Mouse (Mus musculus) hindbrain, embryonic 11.5 days (tissue): Measurements from ENCODE around the gene Arid5b. TPM values are rescaled to one million over a fixed set of nuclear protein-coding genes. Genes with fewer than 3 reads are reported as not detected.

ENCODE experiments used
- ATAC-seq: fragments of 200-750 bp; cut with Nextera tagmentation; 2 replicates; pipeline ENCODE4 v1.8.0; 2017; ENCODE audit warnings: mild to moderate bottlenecking, moderate TSS enrichment, moderate library complexity; ENCODE audit not compliant: low FRiP score
- DNase-seq: peaks from one replicate; pipeline ENCODE4 v3.0.0-alpha.2; 2015; ENCODE audit warnings: low spot score
- H3K27ac ChIP-seq: fragments of 300-500 bp; sonication (generic); 2 replicates; pipeline ENCODE4 v1.5.1; 2014; ENCODE audit warnings: mild to moderate bottlenecking, low read depth, low read length
- H3K27me3 ChIP-seq: fragments of 300-500 bp; sonication (generic); 2 replicates; pipeline ENCODE4 v1.6.1; 2014; ENCODE audit warnings: mild to moderate bottlenecking, low read length, moderate library complexity, mixed read lengths; ENCODE audit not compliant: control insufficient read depth, insufficient read depth
- H3K36me3 ChIP-seq: fragments of 300-500 bp; sonication (generic); 2 replicates; pipeline ENCODE4 v1.6.1; 2014; ENCODE audit warnings: mild to moderate bottlenecking, low read length, moderate library complexity, mixed read lengths; ENCODE audit not compliant: control insufficient read depth, insufficient read depth
- H3K4me1 ChIP-seq: fragments of 300-500 bp; sonication (generic); replicated peaks from 2 replicates; pipeline ENCODE4 v1.6.1; 2014; ENCODE audit warnings: low read length, mixed read lengths; ENCODE audit not compliant: control insufficient read depth, insufficient read depth
- H3K4me2 ChIP-seq: fragments of 300-500 bp; sonication (generic); replicated peaks from 2 replicates; pipeline ENCODE4 v1.6.1; 2014; ENCODE audit warnings: mild to moderate bottlenecking, low read depth, low read length
- H3K4me3 ChIP-seq: fragments of 300-500 bp; sonication (generic); 2 replicates; pipeline ENCODE4 v1.5.1; 2014; ENCODE audit warnings: low read depth, low read length
- H3K9ac ChIP-seq: fragments of 300-500 bp; sonication (generic); 2 replicates; pipeline ENCODE4 v1.6.1; 2014; ENCODE audit warnings: low read depth, low read length
- H3K9me3 ChIP-seq: fragments of 300-500 bp; sonication (generic); 2 replicates; pipeline ENCODE4 v1.6.1; 2016; ENCODE audit warnings: low read length; ENCODE audit not compliant: control insufficient read depth
- WGBS: fragments of 180-500 bp; shearing (Covaris S2); extraction: QIAGEN DNeasy Blood & Tissue Kit; methylation state at CpG from one replicate; pipeline ENCODE4 v1.1.7; 2014; 5-methylcytosine and 5-hydroxymethylcytosine counted together
- polyA plus RNA-seq: library from polyadenylated mRNA; unstranded; fragments of >200 nt; fragmentation: Nextera tagmentation; extraction: Ambion mirVana; gene quantifications from 2 replicates; pipeline ENCODE4 v1.2.1, GENCODE M21; 2014

Gene Arid5b
- polyA plus RNA-seq, 1 experiment from 2014 or later = 23.3 TPM

- no peak overlapping the region for H3K27ac ChIP-seq
- H3K4me3 ChIP-seq = no peak overlapping the region
- 91% methylated on average over 4 of the region's 4 CpGs for WGBS
- H3K4me1 ChIP-seq = no peaks in the 10 kb centered on the region
- H3K9ac ChIP-seq = no peak overlapping the region
- ATAC-seq (no peak), DNase-seq (no peak)
- H3K9me3 ChIP-seq = no peaks in the 10 kb centered on the region
- no peaks in the 10 kb centered on the region for H3K27me3 ChIP-seq
- H3K36me3 ChIP-seq = no peaks in the 10 kb centered on the region
- H3K4me2 ChIP-seq = no peak overlapping the region
These were observed 158.5 kb downstream of the Arid5b start for GRCm38 (mm10) chr10:68120011-68120410.

DNA sequence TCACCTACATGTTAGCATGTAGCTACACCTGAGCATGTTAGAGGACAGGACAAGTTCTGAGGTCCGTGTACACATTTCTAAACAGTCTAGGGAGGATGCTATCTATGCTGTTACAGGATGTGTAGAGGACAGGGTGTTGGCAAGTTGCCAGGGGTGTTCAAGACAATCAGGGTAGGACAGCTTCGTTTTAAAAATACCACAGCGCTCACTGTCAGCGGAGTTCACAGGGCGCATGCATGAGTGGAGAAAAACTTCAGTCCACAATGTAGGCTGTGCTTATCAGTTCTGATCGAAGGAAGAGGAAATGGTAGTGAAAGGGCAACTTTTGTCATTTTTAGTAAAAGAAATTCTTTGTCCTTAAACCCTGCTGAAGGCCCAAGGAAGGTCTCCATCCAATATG, 159.3 kb downstream of the Arid5b start:
- no peak for ATAC-seq
- H3K36me3 ChIP-seq = no peaks in the 10 kb centered on the region
- 88% methylated on average over 6 of the region's 6 CpGs for WGBS

GRCm38 (mm10) chr10:68114955-68115354, 163.6 kb downstream of the Arid5b start:
- Histone ChIP-seq H3K27ac (no peak overlapping the region), H3K9me3 (no peaks in the 10 kb centered on the region), H3K9ac (no peak overlapping the region), H3K36me3 (no peaks in the 10 kb centered on the region), H3K4me1 (no peaks in the 10 kb centered on the region), H3K4me2 (no peak overlapping the region), H3K27me3 (no peaks in the 10 kb centered on the region), H3K4me3 (no peak overlapping the region)
- WGBS = 98% methylated on average over 3 of the region's 3 CpGs
- ATAC-seq (no peak), DNase-seq (no peak)

More for the DNA sequence above, 159.3 kb downstream of the Arid5b start:
- H3K27ac ChIP-seq = no peak overlapping the region
- DNase-seq = no peak
- no peak overlapping the region for H3K4me3 ChIP-seq
- H3K27me3 ChIP-seq = no peaks in the 10 kb centered on the region
- H3K4me1 ChIP-seq = no peaks in the 10 kb centered on the region
- H3K9me3 ChIP-seq = no peaks in the 10 kb centered on the region
- no peak overlapping the region for H3K4me2 ChIP-seq
- H3K9ac ChIP-seq = no peak overlapping the region

GRCm38 (mm10) chr10:68113645-68114044, 164.9 kb downstream of the Arid5b start:
- Histone ChIP-seq H3K36me3 (no peaks in the 10 kb centered on the region), H3K9ac (no peak overlapping the region), H3K4me2 (no peak overlapping the region), H3K27me3 (no peaks in the 10 kb centered on the region), H3K4me1 (no peaks in the 10 kb centered on the region), H3K27ac (no peak overlapping the region), H3K4me3 (no peak overlapping the region), H3K9me3 (no peaks in the 10 kb centered on the region)
- no peak for DNase-seq
- WGBS = 93% methylated on average over 5 of the region's 5 CpGs
- no peak for ATAC-seq

DNA sequence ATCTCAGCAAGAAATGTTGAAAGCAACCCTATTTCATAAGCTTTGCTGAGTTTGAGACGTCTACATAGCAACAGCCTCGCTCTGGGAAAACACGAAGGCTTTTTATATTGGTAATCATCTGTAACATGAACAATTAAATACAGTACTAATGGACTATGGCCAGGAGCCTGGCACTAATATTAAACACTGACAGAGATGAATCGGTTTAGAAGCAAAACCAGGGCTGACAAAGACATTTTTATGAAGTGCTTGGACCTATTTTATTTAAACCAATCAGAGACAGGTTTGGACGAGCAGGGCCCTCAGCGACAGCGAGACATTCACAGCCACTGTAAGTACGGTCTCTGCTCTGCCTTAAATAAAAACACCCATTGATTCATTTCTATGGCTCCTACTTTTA, 165.6 kb downstream of the Arid5b start:
- Histone ChIP-seq H3K27ac (no peak overlapping the region), H3K4me2 (no peak overlapping the region), H3K36me3 (no peaks in the 10 kb centered on the region), H3K4me3 (no peak overlapping the region), H3K27me3 (no peaks in the 10 kb centered on the region), H3K9ac (no peak overlapping the region), H3K4me1 (no peaks in the 10 kb centered on the region), H3K9me3 (no peaks in the 10 kb centered on the region)
- 83% methylated on average over 8 of the region's 8 CpGs for WGBS
- no peak for DNase-seq
- no peak for ATAC-seq

DNA sequence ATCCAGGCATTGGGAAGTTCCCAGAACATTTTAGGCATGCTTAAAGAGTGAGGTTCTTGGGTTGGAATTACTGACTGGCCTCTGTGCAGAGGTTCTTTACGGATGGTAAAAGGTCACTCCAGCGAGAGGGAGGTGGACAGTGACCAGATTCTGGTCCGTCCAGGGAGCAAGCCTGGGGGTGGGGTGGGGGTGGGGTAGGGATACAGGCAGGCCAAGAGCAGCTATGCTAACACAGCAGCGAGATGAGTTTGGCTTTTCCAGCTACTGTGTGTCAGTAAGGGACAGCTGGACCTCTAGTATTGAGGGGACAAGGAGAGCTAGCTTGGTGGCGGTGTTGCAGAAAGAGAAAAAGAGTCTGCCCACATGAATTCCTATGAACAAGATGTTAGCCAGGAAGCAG, 167.9 kb downstream of the Arid5b start:
- ATAC-seq (no peak), DNase-seq (no peak)
- no peak overlapping the region for H3K4me2 ChIP-seq
- WGBS = 67% methylated on average over 5 of the region's 5 CpGs
- H3K4me1 ChIP-seq = peaks cover 3% of the 10 kb centered on the region; the same call in 1 of the 2 replicates
- no peaks in the 10 kb centered on the region for H3K27me3 ChIP-seq
- H3K9ac ChIP-seq = no peak overlapping the region
- no peak overlapping the region for H3K4me3 ChIP-seq
- no peak overlapping the region for H3K27ac ChIP-seq
- no peaks in the 10 kb centered on the region for H3K9me3 ChIP-seq
- H3K36me3 ChIP-seq = no peaks in the 10 kb centered on the region

- H3K4me3 ChIP-seq = no peak overlapping the region
- no peaks in the 10 kb centered on the region for H3K27me3 ChIP-seq
- no peak overlapping the region for H3K9ac ChIP-seq
- WGBS = 81% methylated on average over 8 of the region's 8 CpGs
- ATAC-seq (no peak), DNase-seq (no peak)
- H3K4me1 ChIP-seq = peaks cover 3% of the 10 kb centered on the region; the same call in 1 of the 2 replicates
- no peak overlapping the region for H3K4me2 ChIP-seq
- no peak overlapping the region for H3K27ac ChIP-seq
- no peaks in the 10 kb centered on the region for H3K36me3 ChIP-seq
- H3K9me3 ChIP-seq = no peaks in the 10 kb centered on the region
These were observed 168.4 kb downstream of the Arid5b start for GRCm38 (mm10) chr10:68110182-68110581.

GRCm38 (mm10) chr10:68109651-68110050, 168.9 kb downstream of the Arid5b start:
- H3K4me3 ChIP-seq = no peak overlapping the region
- H3K4me2 ChIP-seq = no peak overlapping the region
- WGBS = 82% methylated on average over 1 of the region's 1 CpGs
- H3K36me3 ChIP-seq = no peaks in the 10 kb centered on the region
- H3K4me1 ChIP-seq = peaks cover 3% of the 10 kb centered on the region; the same call in 1 of the 2 replicates
- no peak overlapping the region for H3K27ac ChIP-seq
- no peaks in the 10 kb centered on the region for H3K9me3 ChIP-seq
- DNase-seq = no peak
- H3K27me3 ChIP-seq = no peaks in the 10 kb centered on the region
- no peak for ATAC-seq
- H3K9ac ChIP-seq = no peak overlapping the region

DNA sequence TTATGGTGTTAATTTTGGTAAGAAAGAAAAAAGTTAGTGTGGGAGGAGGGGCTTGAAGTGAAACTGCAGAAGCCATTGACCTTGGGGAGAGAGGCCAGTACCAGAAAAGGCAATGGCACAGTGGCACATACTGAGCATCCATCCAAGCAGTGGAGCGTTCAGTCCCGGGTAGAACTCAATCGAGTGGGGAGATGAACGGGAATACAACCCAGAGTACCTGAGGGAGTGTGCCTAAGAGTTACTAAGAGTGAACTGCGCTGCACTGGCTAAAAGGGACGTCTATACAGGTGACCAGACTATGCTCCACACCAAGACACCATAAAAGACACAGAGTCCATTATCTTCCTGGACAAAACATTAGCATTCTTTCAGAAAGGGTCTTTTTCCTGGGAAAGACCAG, 170.8 kb downstream of the Arid5b start:
- WGBS = 84% methylated on average over 6 of the region's 6 CpGs
- no peaks in the 10 kb centered on the region for H3K9me3 ChIP-seq
- DNase-seq (no peak), ATAC-seq (no peak)
- no peak overlapping the region for H3K4me2 ChIP-seq
- no peak overlapping the region for H3K27ac ChIP-seq
- no peaks in the 10 kb centered on the region for H3K36me3 ChIP-seq
- peaks cover 3% of the 10 kb centered on the region; the same call in 1 of the 2 replicates for H3K4me1 ChIP-seq
- H3K27me3 ChIP-seq = no peaks in the 10 kb centered on the region
- no peak overlapping the region for H3K4me3 ChIP-seq
- H3K9ac ChIP-seq = no peak overlapping the region
